Mouse (Mus musculus) macrophage (primary cell): ENCODE measurements around the gene Cirbp. TPM values are rescaled to one million over a fixed set of nuclear protein-coding genes. Genes with fewer than 3 reads are reported as not detected.
A peak's percentile ranks its signal among the peaks of the same experiment; 100 is the strongest.

Source experiments
- H3K27ac ChIP-seq: fragments of 350-480 bp; formaldehyde crosslinking; 2 replicates; pipeline ENCODE4 v1.9.0; 2021
- H3K36me3 ChIP-seq: fragments of 350-480 bp; formaldehyde crosslinking; 2 replicates; pipeline ENCODE4 v1.9.0; 2021; ENCODE audit errors: inconsistent target
- H3K4me3 ChIP-seq: fragments of 350-480 bp; formaldehyde crosslinking; 2 replicates; pipeline ENCODE4 v1.9.0; 2021; ENCODE audit errors: inconsistent target
- H3K79me2 ChIP-seq: fragments of 350-480 bp; formaldehyde crosslinking; 2 replicates; pipeline ENCODE4 v1.9.0; 2021; ENCODE audit errors: inconsistent target
- WGBS: methylation state at CpG from one replicate; pipeline ENCODE4 v1.1.7; 2026; ENCODE audit warnings: inconsistent platforms; ENCODE audit not compliant: missing documents; 5-methylcytosine and 5-hydroxymethylcytosine counted together
- polyA plus RNA-seq: library from polyadenylated mRNA; stranded (reverse); fragments of 250-400 nt; gene quantifications from 3 replicates; pipeline ENCODE4 v1.2.4, GENCODE M21; 2018; ENCODE audit warnings: inconsistent platforms

Cirbp gene
- polyA plus RNA-seq, 1 experiment from 2014 or later: 17.6 TPM

- WGBS: 1% methylated on average over 54 of the region's 71 CpGs
- peaks cover 71% of the 10 kb centered on the region for H3K79me2 ChIP-seq
- peak overlapping the region; percentile 65 for H3K4me3 ChIP-seq
- H3K27ac ChIP-seq: peak overlapping the region; percentile 92
- peaks cover 24% of the 10 kb centered on the region for H3K36me3 ChIP-seq
Observed at GRCm38 (mm10) chr10:80150226-80151210, 15.3 kb upstream of the Cirbp start.

- Histone ChIP-seq H3K36me3 (peaks cover 27% of the 10 kb centered on the region), H3K27ac (peak overlapping the region; percentile 92), H3K4me3 (peak overlapping the region; percentile 59), H3K79me2 (peaks cover 69% of the 10 kb centered on the region)
- under 1% methylated on average over 25 of the region's 26 CpGs for WGBS
Observed at GRCm38 (mm10) chr10:80151211-80152034, 14.4 kb upstream of the Cirbp start.

- Histone ChIP-seq H3K36me3 (peaks cover 34% of the 10 kb centered on the region), H3K4me3 (peak overlapping the region; percentile 59), H3K79me2 (peaks cover 73% of the 10 kb centered on the region), H3K27ac (peak overlapping the region; percentile 92)
- 33% methylated on average over 15 of the region's 15 CpGs for WGBS
Observed at GRCm38 (mm10) chr10:80152071-80152872, 13.5 kb upstream of the Cirbp start.

DNA sequence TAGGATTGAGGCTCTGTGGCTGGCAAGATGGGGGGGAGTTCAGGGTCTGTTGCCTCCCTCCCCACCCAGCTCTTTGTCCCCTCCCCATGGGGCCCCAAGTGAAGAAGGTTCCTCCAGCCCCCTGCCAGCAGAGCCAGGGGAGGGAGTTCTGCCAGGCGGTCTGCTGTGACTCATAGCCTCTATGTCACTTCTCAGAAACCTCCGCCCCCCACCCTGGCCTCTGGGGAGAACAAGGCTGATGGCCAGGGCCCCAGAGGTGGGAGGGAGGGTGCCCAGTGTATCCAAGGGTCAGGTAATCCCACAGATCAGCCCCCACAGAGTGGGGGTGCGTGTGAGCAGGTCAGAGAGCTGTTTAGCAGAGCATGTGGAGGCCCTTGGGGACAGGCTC lies 12.9 kb upstream of the Cirbp start:
- H3K4me3 ChIP-seq: no peak overlapping the region; the same call in 1 of the 2 replicates
- peak overlapping the region; percentile 92 for H3K27ac ChIP-seq

DNA sequence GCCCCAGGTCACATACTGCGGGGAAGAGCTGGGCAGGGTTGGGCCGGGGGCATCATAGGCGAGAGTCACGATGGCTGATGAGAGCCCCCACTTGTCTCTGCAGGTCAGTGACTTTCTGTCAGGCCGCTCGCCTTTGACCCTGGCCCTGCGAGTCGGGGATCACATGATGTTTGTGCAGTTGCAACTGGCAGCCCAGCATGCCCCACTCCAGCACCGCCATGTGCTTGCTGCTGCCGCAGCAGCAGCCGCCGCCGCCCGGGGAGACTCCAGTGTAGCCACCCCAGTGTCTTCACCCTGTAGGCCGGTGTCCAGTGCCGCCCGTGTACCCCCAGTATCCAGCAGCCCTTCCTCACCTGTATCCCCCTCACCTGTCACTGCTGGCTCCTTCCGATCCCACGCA lies 12.1 kb upstream of the Cirbp start:
- Histone ChIP-seq H3K4me3 (no peak overlapping the region), H3K36me3 (peaks cover 37% of the 10 kb centered on the region), H3K79me2 (peaks cover 75% of the 10 kb centered on the region), H3K27ac (no peak overlapping the region)
- WGBS: 95% methylated on average over 18 of the region's 19 CpGs

More for the DNA sequence above, 12.9 kb upstream of the Cirbp start:
- Histone ChIP-seq H3K36me3 (peaks cover 37% of the 10 kb centered on the region), H3K79me2 (peaks cover 75% of the 10 kb centered on the region)
- WGBS: 48% methylated on average over 3 of the region's 3 CpGs

DNA sequence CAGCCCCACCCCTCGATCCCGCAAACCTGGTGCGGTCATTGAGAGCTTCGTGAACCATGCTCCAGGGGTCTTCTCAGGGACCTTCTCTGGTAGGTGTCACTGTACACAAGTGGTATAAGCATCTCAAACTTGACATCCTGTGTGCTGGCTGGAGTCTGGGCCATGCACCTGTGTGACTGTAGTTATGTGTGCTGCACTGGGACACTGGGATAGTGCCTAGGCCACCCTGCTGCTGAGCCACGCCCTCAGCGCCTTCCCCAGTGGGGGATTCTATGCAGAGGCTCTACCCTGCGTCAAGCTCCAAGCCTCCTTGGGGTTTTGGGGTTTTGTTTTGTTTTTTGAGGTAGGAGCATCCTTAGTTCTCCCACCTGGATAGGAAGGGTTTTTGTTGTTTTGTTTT lies 11.4 kb upstream of the Cirbp start:
- 86% methylated on average over 7 of the region's 7 CpGs for WGBS
- H3K36me3 ChIP-seq: peaks cover 37% of the 10 kb centered on the region

GRCm38 (mm10) chr10:80155277-80155676 lies 10.5 kb upstream of the Cirbp start:
- Histone ChIP-seq H3K36me3 (peaks cover 37% of the 10 kb centered on the region), H3K79me2 (peaks cover 71% of the 10 kb centered on the region), H3K4me3 (no peak overlapping the region), H3K27ac (no peak overlapping the region)
- WGBS: 60% methylated on average over 1 of the region's 1 CpGs

More for the DNA sequence above, 11.4 kb upstream of the Cirbp start:
- Histone ChIP-seq H3K79me2 (peaks cover 75% of the 10 kb centered on the region), H3K4me3 (no peak overlapping the region), H3K27ac (no peak overlapping the region)

GRCm38 (mm10) chr10:80156002-80156751 lies 9.6 kb upstream of the Cirbp start:
- Histone ChIP-seq H3K79me2 (peaks cover 62% of the 10 kb centered on the region), H3K27ac (no peak overlapping the region), H3K4me3 (no peak overlapping the region), H3K36me3 (peaks cover 37% of the 10 kb centered on the region)
- WGBS: 88% methylated on average over 29 of the region's 29 CpGs

GRCm38 (mm10) chr10:80156752-80157053 lies 9.1 kb upstream of the Cirbp start:
- 93% methylated on average over 7 of the region's 7 CpGs for WGBS
- H3K36me3 ChIP-seq: peaks cover 37% of the 10 kb centered on the region
- H3K27ac ChIP-seq: no peak overlapping the region

GRCm38 (mm10) chr10:80157141-80157929 lies 8.4 kb upstream of the Cirbp start:
- WGBS: 87% methylated on average over 13 of the region's 15 CpGs
- Histone ChIP-seq H3K36me3 (peaks cover 37% of the 10 kb centered on the region), H3K4me3 (no peak overlapping the region), H3K27ac (peak overlapping the region; percentile 88), H3K79me2 (peaks cover 51% of the 10 kb centered on the region)

More at GRCm38 (mm10) chr10:80156752-80157053, 9.1 kb upstream of the Cirbp start:
- Histone ChIP-seq H3K4me3 (no peak overlapping the region), H3K79me2 (peaks cover 57% of the 10 kb centered on the region)

DNA sequence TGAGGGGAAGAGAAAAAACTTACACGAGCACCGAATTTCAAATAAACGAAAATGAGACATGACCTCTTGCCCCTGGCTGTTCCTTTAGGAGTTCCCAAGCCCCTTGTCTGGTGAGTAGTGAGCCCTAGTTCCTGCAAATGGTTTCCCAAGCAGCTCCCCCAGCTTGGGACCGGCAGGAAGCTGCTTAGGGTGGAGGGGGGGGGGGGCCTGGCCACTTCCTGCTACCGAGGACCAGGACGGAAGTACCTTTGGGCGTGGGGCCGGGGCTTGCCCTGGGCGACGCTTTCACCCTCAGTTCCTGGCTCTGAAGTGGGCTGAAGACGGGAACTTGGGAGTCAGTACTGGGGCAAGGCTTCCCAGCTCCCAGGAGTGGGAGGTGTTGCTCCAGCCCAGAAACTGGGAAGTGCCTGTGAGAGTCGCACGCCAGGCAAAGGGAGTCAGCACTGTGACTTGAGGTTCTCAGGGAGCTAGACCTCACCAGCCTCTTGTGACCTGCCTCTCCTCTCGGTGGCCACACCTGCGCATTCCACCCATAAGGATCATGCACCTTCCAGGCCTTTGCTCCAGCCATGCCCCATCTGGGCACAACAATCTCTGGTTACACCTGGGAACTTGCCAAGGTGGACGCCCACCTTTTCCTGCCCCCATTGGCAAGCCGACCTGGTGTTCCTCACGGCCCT lies 7.3 kb upstream of the Cirbp start:
- 3% methylated on average over 16 of the region's 18 CpGs for WGBS
- H3K4me3 ChIP-seq: no peak overlapping the region; the same call in 1 of the 2 replicates
- peak overlapping the region; percentile 88 for H3K27ac ChIP-seq
- H3K36me3 ChIP-seq: peaks cover 31% of the 10 kb centered on the region
- peaks cover 39% of the 10 kb centered on the region for H3K79me2 ChIP-seq

GRCm38 (mm10) chr10:80159021-80159560 lies 6.7 kb upstream of the Cirbp start:
- WGBS: 12% methylated on average over 12 of the region's 12 CpGs
- Histone ChIP-seq H3K4me3 (peak overlapping the region; percentile 26), H3K36me3 (peaks cover 27% of the 10 kb centered on the region), H3K27ac (peak overlapping the region; percentile 88), H3K79me2 (peaks cover 33% of the 10 kb centered on the region)
